ENCODE assay signal across 10 mouse cellular contexts in the genomic region with DNA sequence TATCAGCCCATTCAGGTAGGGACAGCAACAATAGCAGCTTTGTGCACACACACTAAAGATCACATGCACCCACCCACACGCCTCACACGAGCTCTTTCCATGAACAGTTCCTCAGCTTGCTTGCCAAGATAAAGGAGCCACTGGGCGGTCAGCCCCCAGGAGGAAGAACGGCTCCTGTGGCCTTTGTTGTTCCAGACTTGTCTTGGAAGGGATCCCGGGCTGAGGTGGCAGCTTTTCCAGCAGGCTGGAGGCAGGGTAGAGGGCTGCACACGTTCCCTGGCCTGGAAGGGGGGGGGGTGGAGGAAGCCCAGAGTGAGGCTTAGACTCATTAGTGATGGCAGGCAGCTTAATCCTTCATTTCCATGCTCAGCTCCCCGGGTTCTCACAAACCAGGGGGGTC. TPM values are rescaled to one million over a fixed set of nuclear protein-coding genes. Genes with fewer than 3 reads are reported as not detected.
DNase-seq lines count a peak whose midpoint lies in the region; ATAC-seq lines count a peak whose summit lies in the region.
"Had no signal": no experiment of that assay in that cellular context is flagged by ENCODE, and none has a peak within 500 bp of the region (broad histone marks: within the 10 kb centered on the region; RNA-seq: fewer than 3 reads in every experiment).

No protein-coding gene starts in this region.

- no peaks in the 10 kb centered on the region for H3K36me3 ChIP-seq in midbrain, embryonic 14.5 days (ENCODE audit: control insufficient read depth, insufficient read depth, low read length)
- H3K36me3 ChIP-seq: stomach, embryonic 15.5 days had no signal

- H3K9ac ChIP-seq in midbrain, embryonic 14.5 days (replicated peaks; ENCODE audit: low read length), result no peak overlapping the region
- H3K9ac ChIP-seq: stomach, embryonic 15.5 days had no signal

- H3K27ac ChIP-seq in midbrain, embryonic 14.5 days (replicated peaks; ENCODE audit: low read depth, low read length), result no peak overlapping the region
- H3K27ac ChIP-seq: stomach, embryonic 15.5 days had no signal

- no peak overlapping the region for H3K4me3 ChIP-seq in midbrain, embryonic 14.5 days (replicated peaks; ENCODE audit: low read depth, low read length)
- H3K4me3 ChIP-seq: stomach, embryonic 15.5 days had no signal

- WGBS in midbrain, embryonic 14.5 days, result 2% methylated on average over 7 of the region's 7 CpGs

- DNase-seq in gastrocnemius, postnatal 14 days, result peak; percentile 31
- DNase-seq in gastrocnemius, adult 8-10 months (ENCODE audit: low spot score in 2 of 2), result no peak
- DNase-seq in ovary, postnatal 36 days (ENCODE audit: low spot score), result peak; percentile 32
- no peak for DNase-seq in ovary, postnatal 10 days (ENCODE audit: low spot score)
- DNase-seq in heart, adult 8-10 months (ENCODE audit: low spot score), result peak; percentile 39
- peak; percentile 78 for DNase-seq in midbrain, embryonic 14.5 days
- no peak for DNase-seq in layer of hippocampus, postnatal 25 days (ENCODE audit: extremely low spot score in 1 of 2, low spot score in 1 of 2)

- intact Hi-C loops in gastrocnemius, postnatal 14 days (cut with DNase I; ENCODE audit: low total_unique reads), result no loop called here

- peaks cover 26% of the 10 kb centered on the region for H3K4me1 ChIP-seq in midbrain, embryonic 14.5 days (ENCODE audit: control insufficient read depth, insufficient read depth, low read length)
- H3K4me1 ChIP-seq: stomach, embryonic 15.5 days had no signal

- no peak overlapping the region for H3K4me2 ChIP-seq in midbrain, embryonic 14.5 days (ENCODE audit: low read length)
- H3K4me2 ChIP-seq: stomach, embryonic 15.5 days had no signal

- peak; percentile 65 for ATAC-seq in midbrain, embryonic 14.5 days (ENCODE audit: low FRiP score, low TSS enrichment)
- ATAC-seq in activated CD4-positive, CD25-positive, alpha-beta regulatory T cell, adult 4 months, result no peak

- no peaks in the 10 kb centered on the region for H3K9me3 ChIP-seq in midbrain, embryonic 14.5 days (ENCODE audit: control insufficient read depth, low read length)
- H3K9me3 ChIP-seq: stomach, embryonic 15.5 days had no signal

- peaks cover 14% of the 10 kb centered on the region for H3K27me3 ChIP-seq in midbrain, embryonic 14.5 days (ENCODE audit: control insufficient read depth, insufficient read depth, low read length)

RNA-seq across cellular contexts. Expression of gene 6430628N08Rik, which starts 18.2 kb away (rescaled TPM):
- total RNA-seq in gastrocnemius, postnatal 14 days (2021), result not detected
- total RNA-seq in gastrocnemius, adult 8-10 months (2022), result not detected
- total RNA-seq in heart, adult 8-10 months (2022), result not detected
- not detected in 2 replicates for polyA plus RNA-seq in midbrain, embryonic 14.5 days (2014; fragmentation: Nextera tagmentation; extraction: Ambion mirVana)
- not detected for polyA plus RNA-seq in activated CD4-positive, CD25-positive, alpha-beta regulatory T cell, adult 4 months (2017; shearing (Covaris generic))
- total RNA-seq in layer of hippocampus, postnatal 25 days (2021), result under 1 TPM in 1 of 2 experiments, not detected in 1; 0.22 TPM
- total RNA-seq: CH12.LX had no signal
- polyA plus RNA-seq: stomach, embryonic 15.5 days had no signal

RNA-seq across cellular contexts. Expression of gene Kncn, which starts 24.4 kb away (rescaled TPM):
- not detected for total RNA-seq in gastrocnemius, postnatal 14 days (2021)
- not detected for total RNA-seq in gastrocnemius, adult 8-10 months (2022)
- total RNA-seq in heart, adult 8-10 months (2022), result not detected
- polyA plus RNA-seq in midbrain, embryonic 14.5 days (2014; fragmentation: Nextera tagmentation; extraction: Ambion mirVana), result 0.15 and 0.24 TPM in 2 replicates
- not detected for polyA plus RNA-seq in activated CD4-positive, CD25-positive, alpha-beta regulatory T cell, adult 4 months (2017; shearing (Covaris generic))
- total RNA-seq in layer of hippocampus, postnatal 25 days (2021), result under 1 TPM in 1 of 2 experiments, not detected in 1; 0.22 TPM
- total RNA-seq: CH12.LX had no signal
- polyA plus RNA-seq: stomach, embryonic 15.5 days had no signal

RNA-seq across cellular contexts. Expression of gene Dmbx1, which starts 31.1 kb away (rescaled TPM):
- not detected for total RNA-seq in gastrocnemius, postnatal 14 days (2021)
- total RNA-seq in gastrocnemius, adult 8-10 months (2022), result not detected
- not detected for total RNA-seq in heart, adult 8-10 months (2022)
- polyA plus RNA-seq in midbrain, embryonic 14.5 days (2014; fragmentation: Nextera tagmentation; extraction: Ambion mirVana), result 8.2 and 8.5 TPM in 2 replicates
- polyA plus RNA-seq in activated CD4-positive, CD25-positive, alpha-beta regulatory T cell, adult 4 months (2017; shearing (Covaris generic)), result not detected
- under 1 TPM in 1 of 2 experiments, not detected in 1; 0.07 TPM for total RNA-seq in layer of hippocampus, postnatal 25 days (2021)
- total RNA-seq: CH12.LX had no signal

Comparison
In these comparisons a context has a peak if more than half of its experiments do, and no peak if none do; other contexts are left out.
1. DNase-seq: peak in gastrocnemius, postnatal 14 days (single experiment), ovary, postnatal 36 days (single experiment), heart, adult 8-10 months (single experiment) and midbrain, embryonic 14.5 days (single experiment); none in gastrocnemius, adult 8-10 months (0 of 2), ovary, postnatal 10 days (single experiment) and layer of hippocampus, postnatal 25 days (0 of 2).